Mouse (Mus musculus): ENCODE results near the gene Cdh13. TPM values are rescaled to one million over a fixed set of nuclear protein-coding genes. Genes with fewer than 3 reads are reported as not detected.

The Cdh13 gene
- total RNA-seq, 4 experiments from 2014 or later: 41.4 to 48.1 (median 44.1) TPM

DNA sequence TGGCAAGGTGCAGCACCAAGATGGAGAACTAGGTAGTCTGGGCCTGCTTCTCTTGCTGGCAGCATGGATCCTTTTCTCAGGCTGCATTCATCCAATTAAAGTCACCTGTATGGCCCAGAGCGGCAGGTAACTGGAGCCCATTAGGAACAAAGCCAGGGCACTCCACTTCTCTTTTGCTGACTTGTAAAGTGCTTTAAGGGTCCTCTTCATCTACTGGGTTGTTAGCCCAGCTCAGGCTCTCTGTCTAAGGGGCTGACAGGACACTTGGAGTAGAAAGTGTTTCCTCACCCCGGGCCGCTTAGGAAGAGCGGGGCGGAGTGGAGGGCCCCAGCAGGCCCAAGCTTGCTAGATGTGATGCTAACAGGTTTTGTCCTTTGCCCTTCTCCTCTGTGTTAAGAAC lies 12.9 kb downstream of the Cdh13 start:
- no peak for DNase-seq (ENCODE audit: low spot score in 2 of 2)

DNA sequence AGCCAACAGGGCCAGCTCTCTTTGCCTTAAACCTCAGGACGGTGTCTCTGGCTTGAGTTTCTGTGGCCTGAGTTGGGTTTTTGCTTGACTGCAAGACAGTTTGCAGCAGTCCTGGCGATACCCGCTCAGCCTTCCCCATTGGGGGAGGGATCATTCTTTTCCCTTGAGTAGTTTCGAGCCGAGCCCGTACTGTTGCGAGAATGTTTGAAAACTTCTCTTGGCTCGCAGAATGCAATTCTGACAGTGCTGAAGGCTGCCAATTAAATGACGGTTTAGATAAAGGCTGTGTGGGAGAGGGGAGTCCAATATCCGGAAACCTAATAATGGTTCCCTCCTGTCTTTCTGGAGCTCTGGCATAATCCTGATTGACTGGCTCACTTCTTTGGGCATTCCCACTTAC lies 23.4 kb downstream of the Cdh13 start:
- DNase-seq (ENCODE audit: low spot score in 2 of 2): no peak

DNA sequence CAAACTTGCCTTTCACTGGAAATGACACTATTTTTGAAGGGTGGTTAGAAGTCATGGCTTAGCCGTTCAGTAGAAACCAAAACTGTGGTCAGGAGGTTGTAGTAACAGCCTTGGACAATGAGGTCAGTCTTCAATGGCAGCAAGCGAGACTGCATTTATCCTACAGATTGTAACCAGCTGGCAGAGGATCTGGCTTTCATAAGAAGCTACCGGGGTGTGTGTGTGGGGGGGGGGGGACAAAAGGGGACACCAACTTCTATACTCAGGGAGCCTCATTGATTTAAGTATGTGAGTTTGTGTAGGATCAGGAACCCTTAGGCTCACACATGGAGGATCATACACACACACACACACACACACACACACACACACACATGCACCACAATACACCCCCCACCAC lies 25.6 kb downstream of the Cdh13 start:
- DNase-seq (ENCODE audit: low spot score in 2 of 2): no peak

DNA sequence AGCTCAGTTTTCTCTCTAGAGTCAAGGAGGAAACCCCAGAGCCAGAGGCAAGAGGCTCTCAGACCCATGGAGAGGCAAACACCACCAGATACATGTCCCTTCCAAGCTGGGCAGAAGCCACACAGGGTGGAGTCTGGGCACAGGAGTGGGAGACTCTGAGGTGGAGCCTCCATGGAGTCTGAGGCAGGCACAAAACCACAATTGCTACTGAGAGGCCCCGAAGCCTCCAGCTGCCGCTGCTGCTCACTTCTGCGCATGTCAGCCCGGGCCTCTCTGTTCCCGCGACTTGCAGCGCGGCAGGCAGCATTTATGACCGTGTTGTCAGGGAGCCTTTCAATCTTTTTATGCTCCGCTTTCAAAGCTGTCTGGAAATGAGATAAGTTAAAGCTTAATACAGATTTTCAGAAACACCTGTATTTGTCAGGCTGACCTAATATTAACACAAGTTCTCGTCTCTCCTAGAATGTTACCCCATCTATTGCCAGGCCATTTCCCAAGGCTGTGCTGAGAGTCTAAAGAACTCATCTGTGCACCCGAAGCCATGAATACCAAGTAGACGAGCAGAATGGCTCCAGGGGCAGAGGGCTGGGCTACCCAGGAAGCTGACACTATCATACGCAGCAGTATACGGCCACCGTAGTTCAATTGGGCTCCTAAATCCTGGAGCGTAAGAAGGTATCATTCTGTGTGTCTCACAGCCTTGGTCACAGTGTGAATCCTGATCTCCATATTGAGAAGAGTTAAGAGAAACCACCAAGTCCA lies 30.1 kb downstream of the Cdh13 start:
- no peak for DNase-seq (ENCODE audit: low spot score in 2 of 2)

DNA sequence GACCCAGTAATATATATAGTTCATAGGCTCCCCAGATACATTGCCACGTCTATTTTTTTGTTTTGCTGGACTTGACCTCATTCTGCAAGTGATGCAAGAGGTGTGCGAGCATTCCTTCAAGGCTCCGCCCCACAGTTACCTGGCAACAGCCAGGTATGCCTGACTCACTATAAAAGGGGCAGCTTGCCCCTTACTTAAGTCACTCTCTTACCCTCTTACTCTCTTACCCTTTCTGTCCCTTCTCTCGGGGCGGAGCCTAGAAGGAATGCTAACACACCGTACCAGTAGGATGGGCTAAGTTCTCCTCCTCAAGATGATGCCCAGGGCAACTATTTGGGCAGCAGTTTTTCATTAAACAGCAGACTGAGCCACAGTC lies 30.6 kb downstream of the Cdh13 start:
- no peak for DNase-seq (ENCODE audit: low spot score in 2 of 2)

DNA sequence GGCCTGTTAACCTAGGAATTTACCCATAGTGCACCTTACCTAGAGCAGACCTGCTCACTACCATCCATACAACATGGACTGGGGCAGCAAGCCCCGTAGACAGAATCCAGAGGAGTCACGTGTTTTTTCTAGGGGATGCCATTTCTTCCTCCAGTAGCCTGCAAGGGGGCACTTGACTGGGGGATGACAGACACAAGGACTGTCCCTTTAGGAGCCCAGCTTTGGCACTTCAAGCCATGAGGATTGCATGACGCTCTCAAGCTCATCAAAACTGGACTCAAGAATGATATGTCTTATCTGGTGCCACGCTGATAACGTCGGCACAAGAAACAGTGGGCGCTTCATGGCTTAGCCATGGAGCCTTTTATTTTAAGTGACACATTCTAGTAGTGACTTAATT lies 31.4 kb downstream of the Cdh13 start:
- no peak for DNase-seq (ENCODE audit: low spot score in 2 of 2)

DNA sequence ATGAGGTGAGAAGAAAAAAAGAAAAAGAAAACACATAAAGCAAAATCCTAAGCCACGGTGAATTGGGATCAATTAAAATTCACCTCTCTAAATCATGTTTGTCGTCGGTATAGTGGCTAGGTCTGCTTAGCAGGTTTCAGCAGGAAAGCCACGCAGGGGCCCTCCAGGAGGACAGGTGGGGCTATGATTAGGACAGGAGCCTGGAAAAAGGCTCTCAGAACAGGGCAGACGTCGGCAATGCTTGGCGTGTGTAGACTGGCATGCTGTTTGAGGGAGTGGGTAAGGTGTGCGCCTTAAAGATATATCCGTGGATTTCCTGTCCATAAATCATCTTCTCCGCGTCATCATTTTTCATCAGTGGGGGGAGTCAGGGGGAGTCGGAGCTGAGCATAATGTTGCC lies 32.9 kb downstream of the Cdh13 start:
- no peak for DNase-seq (ENCODE audit: low spot score in 2 of 2)

DNA sequence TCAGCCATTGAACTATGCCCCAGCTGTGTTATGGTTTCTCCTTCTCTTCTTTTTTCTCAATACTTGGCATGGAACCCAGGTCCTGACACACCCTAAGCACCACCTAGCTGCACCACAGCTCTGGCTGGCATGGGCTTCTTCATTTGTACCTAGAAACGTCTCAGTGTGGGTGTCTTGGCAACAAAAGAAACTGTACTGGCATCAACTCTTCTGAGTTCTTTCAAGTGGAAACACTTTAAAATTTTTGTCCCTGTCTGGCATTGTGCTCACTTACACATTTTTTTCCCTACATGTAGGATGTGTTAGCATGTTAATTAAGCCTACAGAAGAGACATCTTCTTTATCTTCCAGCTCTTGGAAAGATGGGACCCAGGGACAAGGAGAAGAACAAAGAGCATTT lies 37.0 kb downstream of the Cdh13 start:
- DNase-seq (ENCODE audit: low spot score in 2 of 2): no peak

DNA sequence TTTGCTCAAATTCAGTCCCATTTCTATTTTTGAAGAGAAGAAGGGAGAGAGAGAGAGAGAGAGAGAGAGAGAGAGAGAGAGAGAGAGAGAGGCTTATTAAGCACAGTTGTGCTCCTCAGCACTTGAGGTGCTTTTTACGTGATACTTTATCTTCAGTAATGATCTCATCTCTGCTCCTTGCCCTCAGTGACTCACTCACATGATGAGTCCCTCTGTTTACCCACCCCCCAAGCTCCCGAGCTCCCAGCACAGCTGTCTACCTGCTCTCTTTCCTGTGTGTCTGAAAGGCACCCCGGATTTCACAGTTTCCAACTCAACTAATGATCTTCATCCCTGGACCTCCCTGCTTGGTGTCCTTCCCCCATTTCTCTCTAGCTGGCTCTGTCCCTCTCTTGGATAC lies 39.9 kb downstream of the Cdh13 start:
- no peak for DNase-seq (ENCODE audit: low spot score in 2 of 2)

DNA sequence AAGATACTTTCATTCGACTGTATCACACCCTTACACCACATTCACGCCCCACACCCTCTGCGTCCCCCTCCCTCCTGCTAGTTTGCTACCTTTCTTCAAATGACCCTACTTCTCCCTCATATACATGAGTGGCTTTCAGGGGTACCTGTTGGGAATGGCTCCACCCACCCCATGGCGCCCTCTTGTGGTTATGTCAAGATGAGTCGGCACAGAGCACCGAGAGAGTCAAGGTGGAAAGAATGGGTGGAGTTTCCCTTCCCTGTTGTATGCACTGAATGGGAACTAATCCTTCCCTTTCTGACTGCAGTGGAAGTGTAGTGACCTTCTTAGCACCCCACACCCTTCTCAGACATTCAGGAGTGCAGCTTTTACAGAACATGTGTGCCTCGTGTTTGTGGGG lies 51.4 kb downstream of the Cdh13 start:
- no peak for DNase-seq (ENCODE audit: low spot score in 2 of 2)

DNA sequence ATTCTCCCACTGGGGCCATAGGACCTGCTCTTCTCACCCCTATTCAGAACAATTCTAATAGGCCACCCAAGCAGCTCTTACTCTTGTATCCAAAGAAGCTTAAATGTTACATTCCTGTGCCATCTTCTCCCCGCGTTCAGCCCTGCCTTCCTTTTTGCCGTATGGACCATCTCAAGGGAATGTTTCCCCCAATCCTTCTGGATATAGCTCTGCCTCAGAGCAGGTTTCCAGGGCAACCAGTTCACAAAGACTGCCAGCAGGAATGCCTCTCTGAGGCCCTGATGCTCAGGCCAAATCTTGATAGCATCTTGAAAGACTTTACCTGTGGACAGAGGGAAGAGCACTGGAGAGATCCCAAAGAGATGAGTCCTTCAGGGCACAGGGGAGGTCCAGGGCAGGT lies 56.2 kb downstream of the Cdh13 start:
- DNase-seq (ENCODE audit: low spot score in 2 of 2): peak; percentile 11 to 16

DNA sequence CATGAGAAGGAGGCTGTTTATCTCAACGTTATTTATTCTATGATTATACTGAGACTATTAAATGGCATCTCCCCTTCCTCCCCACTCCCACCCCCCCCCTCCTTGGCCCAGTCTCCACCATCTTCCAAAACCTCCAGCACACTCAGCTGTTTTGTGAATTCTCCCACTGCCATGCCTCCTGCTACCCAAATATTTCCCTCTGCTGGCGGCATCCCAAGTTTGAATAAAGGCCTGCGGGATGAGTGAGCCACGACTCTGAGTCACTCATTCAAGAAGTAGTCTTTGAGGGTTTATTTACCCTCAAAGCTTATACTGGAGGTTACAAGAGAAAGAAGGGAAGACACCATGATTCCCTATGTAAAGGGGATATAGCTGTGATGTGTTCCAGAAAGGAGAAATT lies 59.7 kb downstream of the Cdh13 start:
- DNase-seq (ENCODE audit: low spot score in 2 of 2): peak; percentile 16 to 28

DNA sequence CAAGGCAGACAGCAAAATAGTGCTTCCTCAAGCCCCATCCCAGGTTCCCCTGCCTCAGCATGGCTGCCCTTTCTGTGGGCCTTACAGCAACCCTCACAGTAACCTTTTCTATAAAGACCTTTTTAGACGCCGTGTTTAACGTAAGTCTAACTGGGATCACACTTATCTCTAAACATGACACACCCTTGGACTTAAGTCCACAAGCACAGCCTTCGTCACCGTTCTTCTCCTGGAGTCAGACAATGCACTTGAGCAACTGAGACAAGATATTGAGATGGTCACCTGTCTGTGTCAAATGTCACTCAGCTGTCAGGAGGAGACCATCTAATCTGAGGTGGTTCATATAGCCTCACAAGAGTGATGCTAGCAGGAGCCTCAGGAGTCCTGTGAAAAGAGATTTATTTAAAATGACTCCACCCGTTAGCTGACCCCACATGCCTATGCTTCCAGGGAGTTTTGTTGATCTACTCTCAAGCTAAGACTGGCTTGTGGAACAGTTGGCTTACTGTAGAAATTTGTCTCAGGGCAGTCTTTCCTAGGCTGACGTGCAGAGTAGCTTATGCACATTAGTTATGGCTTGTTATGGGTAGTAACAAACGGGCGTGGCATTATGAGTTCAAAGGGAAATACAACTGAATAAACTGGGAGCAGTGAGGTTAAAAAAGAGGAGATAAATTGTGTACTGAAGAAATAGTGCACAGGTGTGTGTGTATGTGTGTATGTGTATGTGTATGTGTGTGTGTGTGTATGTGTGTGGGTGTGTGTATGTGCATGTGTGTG lies 65.4 kb downstream of the Cdh13 start:
- DNase-seq (ENCODE audit: low spot score in 2 of 2): no peak

DNA sequence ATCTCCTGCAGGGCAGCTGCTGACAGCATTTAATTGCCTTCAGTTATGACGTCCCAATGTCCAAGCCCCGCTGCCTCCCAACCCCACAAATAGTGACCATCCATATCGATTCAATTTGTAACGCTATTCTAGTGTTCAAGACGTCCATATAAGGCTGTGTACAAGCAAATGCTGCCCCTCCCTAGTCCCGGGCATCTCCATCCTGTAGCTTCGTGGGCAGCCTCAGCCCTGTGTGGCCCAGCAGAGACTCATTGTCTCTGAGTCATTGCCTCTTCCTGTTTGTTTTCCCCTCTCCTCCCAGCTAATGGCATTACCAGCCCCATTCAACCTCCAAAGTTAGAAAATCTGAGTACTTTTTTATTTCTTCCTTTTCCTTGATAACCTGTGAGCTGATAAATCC lies 66.6 kb downstream of the Cdh13 start:
- DNase-seq (ENCODE audit: low spot score in 2 of 2): no peak

DNA sequence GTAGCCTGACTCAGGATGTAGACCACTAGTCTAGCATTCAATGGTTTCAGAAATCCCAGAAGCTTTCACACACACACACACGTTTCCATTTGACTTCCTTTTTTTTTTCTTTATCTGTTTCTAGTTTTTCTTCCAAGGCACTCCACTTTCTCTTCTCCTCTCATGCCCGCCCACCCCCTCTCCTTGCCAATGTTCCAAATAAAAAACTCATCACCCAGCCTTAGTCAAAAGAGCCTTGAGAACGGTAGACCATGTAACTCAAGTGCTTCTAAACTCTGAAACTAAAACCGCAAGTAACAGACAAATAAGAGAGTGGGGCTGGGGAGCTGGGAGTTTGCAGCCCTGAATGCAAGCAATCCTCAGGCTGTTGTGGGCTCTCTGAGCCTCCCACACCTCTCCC lies 69.5 kb downstream of the Cdh13 start:
- DNase-seq (ENCODE audit: low spot score in 2 of 2): no peak

DNA sequence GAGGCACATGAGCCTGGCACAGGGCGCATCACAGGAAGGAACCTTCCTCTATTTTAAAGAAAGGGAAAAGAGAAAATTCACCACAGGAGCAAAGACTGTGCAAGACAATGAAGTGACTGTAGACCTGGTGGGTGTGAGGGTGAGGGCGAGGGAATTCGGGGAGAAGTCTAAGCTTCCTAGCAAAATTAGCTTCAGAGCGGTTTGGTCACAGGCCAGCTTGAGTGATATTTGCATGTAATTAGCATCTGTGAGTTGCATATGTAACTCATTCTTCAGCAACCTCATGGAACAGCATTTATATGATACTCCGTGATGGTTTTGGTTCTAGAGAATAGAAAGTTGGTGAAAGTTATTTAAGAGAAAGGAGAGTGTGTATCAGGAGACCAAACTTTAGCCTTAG lies 73.5 kb downstream of the Cdh13 start:
- no peak for DNase-seq (ENCODE audit: low spot score in 2 of 2)

DNA sequence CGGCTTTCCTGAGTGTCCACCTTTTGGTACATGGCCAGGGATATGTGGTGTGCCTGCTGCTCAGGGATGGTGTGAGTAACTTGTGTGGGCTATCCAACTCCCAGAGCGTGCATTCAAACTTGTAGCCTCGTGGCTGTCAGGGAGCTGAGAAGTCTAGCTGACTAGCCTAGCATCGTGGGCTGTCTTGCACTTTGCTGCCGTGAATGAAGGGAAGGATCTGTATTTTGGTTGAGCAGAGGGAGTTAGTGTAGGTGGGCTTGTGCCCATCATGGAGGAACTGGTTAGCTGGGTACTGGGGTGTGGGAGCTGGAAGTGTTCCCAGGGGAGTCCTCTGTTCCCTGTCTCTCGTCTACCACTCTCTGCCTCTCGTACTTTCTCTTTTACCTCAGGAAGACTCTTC lies 74.1 kb downstream of the Cdh13 start:
- no peak for DNase-seq (ENCODE audit: low spot score in 2 of 2)

DNA sequence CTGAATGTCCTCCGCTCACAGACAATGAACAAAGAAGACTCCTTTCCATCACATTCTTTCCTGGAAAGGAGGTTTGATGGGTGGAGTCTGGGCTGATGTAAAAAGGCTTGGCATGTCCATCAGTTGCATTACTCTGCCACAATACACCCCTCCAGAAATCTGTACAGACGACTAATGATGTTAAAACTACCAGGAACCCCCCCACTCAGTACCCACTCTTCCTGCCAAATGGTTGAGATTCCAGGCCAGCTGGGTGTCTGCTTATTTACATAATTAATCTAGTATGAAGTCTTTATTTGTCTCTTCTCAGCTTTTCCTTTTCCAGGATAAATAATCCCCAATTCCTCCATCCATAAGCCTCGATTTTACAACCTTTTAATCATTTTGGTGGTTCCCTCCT lies 80.2 kb downstream of the Cdh13 start:
- no peak for DNase-seq (ENCODE audit: low spot score in 2 of 2)

DNA sequence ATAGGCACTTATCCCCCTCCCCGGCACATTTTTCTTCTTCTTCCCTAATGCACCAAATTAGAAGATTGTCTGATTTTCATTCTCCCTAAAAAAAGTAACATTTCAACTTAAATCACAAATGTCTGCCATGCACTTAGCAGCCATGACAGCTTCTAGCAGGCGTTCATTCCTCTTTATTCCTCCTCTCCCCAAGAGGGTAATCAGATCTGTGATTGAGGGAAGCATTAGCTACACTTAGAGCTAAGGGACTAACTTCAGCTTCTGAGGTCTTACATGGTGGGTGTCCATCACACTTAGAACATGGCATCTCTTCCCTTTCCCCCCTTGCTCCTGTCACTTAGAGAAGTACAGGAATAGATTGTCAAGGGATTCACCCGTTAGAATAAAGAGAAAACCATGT lies 89.6 kb downstream of the Cdh13 start:
- no peak for DNase-seq (ENCODE audit: low spot score in 2 of 2)

DNA sequence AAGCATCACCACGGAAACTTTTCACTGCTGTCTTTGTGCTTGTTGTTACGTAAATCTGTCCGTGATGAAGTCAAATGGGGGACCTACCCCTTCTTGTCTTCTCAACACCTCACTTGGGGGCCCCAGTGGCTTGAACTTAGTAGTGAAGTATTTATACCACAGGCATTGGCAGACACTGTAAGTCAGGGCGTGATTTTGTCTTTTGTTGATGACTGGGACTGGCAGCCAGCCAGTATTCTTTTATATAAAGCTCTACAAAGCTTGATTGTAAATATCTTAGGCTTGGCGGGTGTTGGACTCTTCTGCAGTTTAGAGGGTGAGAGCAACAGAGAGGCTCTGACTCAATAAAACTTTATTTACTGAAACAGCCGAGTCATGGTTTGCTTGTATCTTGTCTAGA lies 91.2 kb downstream of the Cdh13 start:
- no peak for DNase-seq (ENCODE audit: low spot score in 2 of 2)

DNA sequence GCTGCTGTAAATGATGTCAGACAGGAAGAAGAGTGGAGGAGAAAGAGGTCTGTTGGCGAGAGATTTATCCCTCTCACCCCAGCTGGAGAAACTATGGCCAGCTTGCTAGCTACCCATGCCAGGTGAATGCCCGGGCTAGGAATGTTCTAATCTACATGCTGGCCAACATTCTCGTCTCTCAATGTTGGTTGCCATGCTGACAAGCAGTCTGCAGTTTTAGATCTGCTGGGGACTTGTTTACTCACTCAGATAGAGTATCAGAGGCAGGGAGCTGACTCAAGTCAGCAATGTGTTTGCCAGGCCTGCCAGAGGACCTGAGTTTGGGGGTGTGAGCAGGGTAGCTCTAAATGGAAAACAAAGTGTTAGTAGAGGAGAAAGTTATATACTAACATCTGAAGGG lies 93.3 kb downstream of the Cdh13 start:
- peak in 1 of 2 experiments; percentile 20 for DNase-seq (ENCODE audit: low spot score in 2 of 2)

DNA sequence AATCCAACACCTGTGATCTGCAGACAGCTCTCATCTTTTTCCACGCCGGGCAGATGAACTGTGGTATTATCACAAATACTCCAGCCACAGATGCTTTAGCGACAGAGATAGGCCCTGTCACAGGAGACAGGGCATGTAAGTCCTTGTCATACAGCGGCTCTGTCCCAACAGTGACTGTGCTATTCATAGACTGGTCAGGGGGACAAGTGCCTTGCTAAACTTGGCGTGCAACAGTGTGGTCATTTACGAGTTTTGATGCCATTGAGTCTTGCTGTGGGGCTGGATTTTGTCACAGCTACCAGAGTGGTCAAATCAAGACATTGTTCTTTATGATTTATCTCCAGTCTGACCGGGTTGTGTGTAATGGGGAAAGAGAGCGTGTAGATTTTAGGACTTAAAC lies 95.5 kb downstream of the Cdh13 start:
- DNase-seq (ENCODE audit: low spot score in 2 of 2): no peak

DNA sequence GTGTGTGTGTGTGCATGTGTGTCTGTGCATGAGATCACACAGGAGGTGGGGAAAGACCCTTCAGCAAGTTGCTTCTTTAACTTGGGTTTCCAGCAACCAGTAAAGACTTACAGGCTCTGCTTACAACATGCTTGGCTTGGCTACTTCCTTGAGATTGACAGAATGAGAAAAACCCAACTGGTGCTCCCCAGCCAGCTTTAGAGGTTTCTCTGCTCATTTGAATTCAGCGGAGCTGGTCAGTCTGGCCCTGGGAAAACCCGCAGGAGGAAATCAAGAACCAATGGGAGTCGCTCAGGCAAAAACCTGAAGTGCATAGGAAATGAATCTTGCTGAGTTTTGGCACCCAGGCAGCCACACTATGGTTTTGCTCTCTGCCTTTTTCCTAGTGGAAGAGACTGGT lies 96.1 kb downstream of the Cdh13 start:
- DNase-seq (ENCODE audit: low spot score in 2 of 2): peak; percentile 26 to 33

All from layer of hippocampus, adult 8-10 months (tissue).